Mouse (Mus musculus) midbrain, embryonic 11.5 days (tissue): ENCODE measurements at regions not wholly inside any gene's neighbourhood (a gene's known extent, or its start where the extent isn't known, plus 50 kb on each side); places are given as distances from the start of the nearest gene placed in this dataset.

ENCODE experiments used
- ATAC-seq: fragments of 200-750 bp; cut with Nextera tagmentation; 2 replicates; pipeline ENCODE4 v1.8.0; 2017; ENCODE audit warnings: moderate TSS enrichment, moderate library complexity; ENCODE audit not compliant: low FRiP score
- DNase-seq: peaks from one replicate; pipeline ENCODE4 v3.0.0; 2015; ENCODE audit warnings: low spot score; ENCODE audit errors: missing footprints
- H3K27ac ChIP-seq: fragments of 300-500 bp; sonication (generic); 2 replicates; pipeline ENCODE4 v1.5.1; 2014; ENCODE audit warnings: low read depth, low read length
- H3K27me3 ChIP-seq: fragments of 300-500 bp; sonication (generic); 2 replicates; pipeline ENCODE4 v1.6.1; 2014; ENCODE audit warnings: mild to moderate bottlenecking, low read length, moderate library complexity, mixed read lengths; ENCODE audit not compliant: control insufficient read depth, insufficient read depth
- H3K36me3 ChIP-seq: fragments of 300-500 bp; sonication (generic); 2 replicates; pipeline ENCODE4 v1.6.1; 2014; ENCODE audit warnings: mild to moderate bottlenecking, low read length, moderate library complexity, mixed read lengths; ENCODE audit not compliant: control insufficient read depth, insufficient read depth
- H3K4me1 ChIP-seq: fragments of 300-500 bp; sonication (generic); 2 replicates; pipeline ENCODE4 v1.6.1; 2014; ENCODE audit warnings: low read length; ENCODE audit not compliant: control insufficient read depth, insufficient read depth
- H3K4me2 ChIP-seq: fragments of 300-500 bp; sonication (generic); 2 replicates; pipeline ENCODE4 v1.6.1; 2014; ENCODE audit warnings: mild to moderate bottlenecking, moderate library complexity
- H3K4me3 ChIP-seq: fragments of 300-500 bp; sonication (generic); 2 replicates; pipeline ENCODE4 v1.5.1; 2014; ENCODE audit warnings: low read depth, low read length
- H3K9ac ChIP-seq: fragments of 300-500 bp; sonication (generic); 2 replicates; pipeline ENCODE4 v1.6.1; 2014; ENCODE audit warnings: low read length
- H3K9me3 ChIP-seq: fragments of 300-500 bp; sonication (generic); 2 replicates; pipeline ENCODE4 v1.6.1; 2016; ENCODE audit warnings: low read length; ENCODE audit not compliant: control insufficient read depth
- WGBS: fragments of 180-500 bp; shearing (Covaris S2); extraction: QIAGEN DNeasy Blood & Tissue Kit; methylation state at CpG from one replicate; pipeline ENCODE4 v1.1.7; 2014; 5-methylcytosine and 5-hydroxymethylcytosine counted together

DNA sequence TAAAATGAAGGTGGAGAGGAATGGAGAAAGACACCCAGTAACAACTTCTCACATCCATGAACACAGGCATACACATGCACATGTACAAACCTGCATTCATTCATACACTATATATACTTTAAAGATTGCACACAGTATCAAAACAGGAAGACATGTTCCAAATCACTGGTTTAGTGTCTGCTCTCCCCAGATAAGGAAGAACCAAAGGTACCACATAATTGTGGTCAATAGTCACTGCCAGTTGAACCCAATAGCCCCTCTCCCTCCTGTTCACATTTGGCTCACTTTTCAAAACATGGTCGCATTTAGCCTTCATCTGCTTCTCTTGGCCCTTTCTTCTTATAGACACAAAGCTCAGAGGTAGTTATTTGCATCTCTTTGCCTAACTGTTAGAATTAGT lies 95.0 kb downstream of the Mycn start:
- Histone ChIP-seq H3K9ac (no peak overlapping the region), H3K4me2 (no peak overlapping the region), H3K4me3 (no peak overlapping the region), H3K4me1 (peaks cover 9% of the 10 kb centered on the region), H3K27me3 (no peaks in the 10 kb centered on the region), H3K9me3 (no peaks in the 10 kb centered on the region), H3K27ac (no peak overlapping the region), H3K36me3 (no peaks in the 10 kb centered on the region)
- DNase-seq: no peak
- WGBS: 56% methylated on average over 1 of the region's 1 CpGs
- no peak for ATAC-seq

DNA sequence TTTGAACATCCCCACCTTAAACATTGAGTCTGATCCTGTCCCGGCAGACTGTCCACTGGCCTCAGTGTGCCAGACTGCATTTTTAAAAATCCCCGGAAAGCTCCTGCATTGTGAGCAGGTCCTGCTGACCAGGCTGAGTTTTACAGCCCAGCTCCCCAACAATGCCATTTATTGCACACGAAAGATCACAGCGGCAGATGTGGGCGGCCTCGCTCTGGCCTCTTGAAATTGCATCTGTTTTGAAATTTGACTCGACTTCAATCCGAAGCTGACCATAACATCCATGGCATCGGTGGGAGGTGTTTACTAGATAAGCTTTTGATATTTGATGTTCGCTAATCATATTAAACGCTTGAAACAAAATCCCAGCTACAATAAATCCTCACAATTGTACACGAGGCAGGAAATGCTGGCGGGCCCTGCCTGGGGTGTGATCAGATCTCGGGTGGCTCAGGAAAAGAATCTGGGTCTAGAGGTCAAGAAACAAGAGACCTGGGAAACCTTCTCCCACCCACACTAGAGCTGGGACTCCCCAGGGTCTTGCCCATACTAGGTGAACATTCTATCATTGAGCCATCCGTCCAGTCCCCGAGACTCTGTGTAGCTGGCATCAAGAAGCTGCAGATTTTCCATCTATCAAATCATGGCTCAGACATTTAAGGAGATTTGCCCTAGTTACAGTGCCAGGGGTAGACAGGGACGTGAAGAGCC lies 99.3 kb downstream of the Mycn start:
- WGBS: 34% methylated on average over 17 of the region's 17 CpGs
- H3K4me1 ChIP-seq: peaks cover 16% of the 10 kb centered on the region
- no peak overlapping the region for H3K9ac ChIP-seq
- no peak for DNase-seq
- no peak overlapping the region for H3K27ac ChIP-seq
- no peak overlapping the region for H3K4me2 ChIP-seq
- H3K4me3 ChIP-seq: no peak overlapping the region
- no peaks in the 10 kb centered on the region for H3K27me3 ChIP-seq
- no peaks in the 10 kb centered on the region for H3K36me3 ChIP-seq
- no peaks in the 10 kb centered on the region for H3K9me3 ChIP-seq
- ATAC-seq: 0 out of 2 replicates have a peak, but pooled peaks have one; percentile 47

DNA sequence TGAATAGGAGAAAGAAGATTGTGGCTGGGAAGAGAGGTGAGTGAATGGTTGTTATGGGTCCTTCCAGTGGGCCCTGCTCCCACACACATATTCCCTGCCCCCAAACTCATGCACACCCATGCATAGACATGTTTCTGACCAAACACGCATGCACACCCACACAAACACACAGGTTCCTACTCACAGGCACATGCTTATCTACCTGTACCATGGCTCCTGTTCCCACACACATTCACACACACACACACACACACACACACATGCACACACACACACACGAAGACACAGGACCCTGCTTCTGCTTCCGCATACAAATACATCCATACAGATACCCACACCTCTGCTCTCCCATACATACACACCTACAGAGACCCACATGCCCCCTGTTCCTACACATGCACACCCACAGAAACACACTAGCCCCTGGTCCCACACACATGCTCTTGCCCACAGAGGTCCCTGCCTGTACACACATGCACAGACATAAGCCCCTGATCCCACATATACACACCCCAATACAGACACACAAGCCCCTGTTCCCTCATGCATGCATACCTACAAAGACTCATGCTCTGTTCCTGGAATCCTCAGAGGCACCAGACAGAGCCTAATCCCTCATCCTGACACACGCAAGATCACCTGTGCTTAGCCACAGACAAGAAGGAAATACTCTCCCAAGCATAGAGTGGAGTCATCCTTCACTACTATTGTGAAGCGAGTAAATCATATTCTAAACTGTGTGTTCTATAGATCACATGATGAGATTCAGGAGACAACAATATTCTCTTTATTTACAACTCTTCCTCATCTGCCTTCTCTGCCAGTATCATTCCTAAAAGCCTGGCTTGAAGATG lies 100.1 kb downstream of the Mycn start:
- Histone ChIP-seq H3K27ac (no peak overlapping the region), H3K9me3 (no peaks in the 10 kb centered on the region), H3K27me3 (no peaks in the 10 kb centered on the region), H3K4me3 (no peak overlapping the region), H3K9ac (no peak overlapping the region), H3K4me1 (peaks cover 16% of the 10 kb centered on the region), H3K4me2 (no peak overlapping the region), H3K36me3 (no peaks in the 10 kb centered on the region)
- ATAC-seq (peak; percentile 23), DNase-seq (no peak)
- WGBS: 78% methylated on average over 5 of the region's 5 CpGs

DNA sequence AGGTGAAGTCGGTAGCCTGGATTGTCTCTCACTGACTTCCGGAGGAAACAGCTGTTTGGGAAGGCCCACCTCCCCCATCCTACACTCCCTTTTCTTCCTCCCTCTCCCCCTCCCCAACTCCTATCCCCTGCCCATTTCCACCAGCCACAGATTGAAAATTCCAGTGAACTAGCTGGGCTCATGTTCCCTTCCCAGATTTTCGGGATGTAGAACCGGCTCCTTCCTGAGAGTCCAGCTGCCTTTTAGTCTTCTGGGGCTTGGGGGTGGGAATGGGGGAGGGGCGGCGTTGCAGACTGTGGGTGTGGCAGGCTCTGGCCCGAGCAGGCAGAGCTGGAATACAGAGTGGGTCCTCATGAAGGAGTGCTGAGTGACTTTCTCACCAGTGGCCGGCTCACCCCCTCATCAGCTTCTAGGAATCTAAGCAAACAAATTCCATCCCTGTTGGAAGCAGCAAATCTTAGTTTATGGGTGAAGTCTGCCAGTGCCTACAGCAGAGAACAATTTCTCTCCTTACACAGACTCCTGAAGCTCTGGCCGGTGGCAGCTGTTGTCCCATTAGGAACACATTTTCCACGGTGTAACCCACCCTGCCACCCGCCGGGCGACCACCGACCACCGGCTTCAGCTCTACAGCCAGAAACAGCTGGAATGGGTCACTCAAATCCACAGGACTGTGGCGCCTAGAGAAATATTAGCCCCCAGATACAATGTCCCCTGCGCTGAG lies 100.9 kb downstream of the Mycn start:
- Histone ChIP-seq H3K36me3 (no peaks in the 10 kb centered on the region), H3K27me3 (no peaks in the 10 kb centered on the region), H3K27ac (no peak overlapping the region), H3K4me2 (peak overlapping the region; percentile 29; the same call in 1 of the 2 replicates), H3K9me3 (no peaks in the 10 kb centered on the region), H3K4me1 (peaks cover 16% of the 10 kb centered on the region), H3K4me3 (no peak overlapping the region), H3K9ac (peak overlapping the region; percentile 45; the same call in 1 of the 2 replicates)
- peak; percentile 73 for ATAC-seq
- peak; percentile 91 for DNase-seq
- WGBS: 33% methylated on average over 17 of the region's 17 CpGs

DNA sequence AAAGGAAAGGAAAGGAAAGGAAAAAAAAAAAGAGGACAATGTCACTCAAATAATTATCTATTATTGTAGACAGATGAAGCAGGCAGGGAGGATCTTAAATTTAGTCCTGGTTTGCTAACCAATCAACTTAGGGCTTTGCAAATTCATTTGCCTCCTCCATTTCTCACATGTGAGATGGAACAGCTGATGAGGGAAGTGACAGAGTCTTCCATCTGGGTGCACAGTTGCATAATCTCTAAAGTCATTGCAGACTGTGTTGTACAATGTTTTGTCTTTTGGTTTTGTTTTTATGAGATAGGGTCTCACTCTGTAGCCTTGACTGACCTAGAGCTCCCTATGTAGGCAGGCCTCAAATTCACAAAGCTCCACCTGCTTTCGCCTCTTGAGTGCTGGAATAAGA lies 103.9 kb downstream of the Mycn start:
- WGBS: 93% methylated on average over 1 of the region's 1 CpGs
- Histone ChIP-seq H3K4me2 (no peak overlapping the region), H3K27ac (no peak overlapping the region), H3K9me3 (no peaks in the 10 kb centered on the region), H3K4me1 (peaks cover 16% of the 10 kb centered on the region), H3K4me3 (no peak overlapping the region), H3K9ac (no peak overlapping the region), H3K27me3 (no peaks in the 10 kb centered on the region), H3K36me3 (no peaks in the 10 kb centered on the region)
- ATAC-seq: no peak
- no peak for DNase-seq

DNA sequence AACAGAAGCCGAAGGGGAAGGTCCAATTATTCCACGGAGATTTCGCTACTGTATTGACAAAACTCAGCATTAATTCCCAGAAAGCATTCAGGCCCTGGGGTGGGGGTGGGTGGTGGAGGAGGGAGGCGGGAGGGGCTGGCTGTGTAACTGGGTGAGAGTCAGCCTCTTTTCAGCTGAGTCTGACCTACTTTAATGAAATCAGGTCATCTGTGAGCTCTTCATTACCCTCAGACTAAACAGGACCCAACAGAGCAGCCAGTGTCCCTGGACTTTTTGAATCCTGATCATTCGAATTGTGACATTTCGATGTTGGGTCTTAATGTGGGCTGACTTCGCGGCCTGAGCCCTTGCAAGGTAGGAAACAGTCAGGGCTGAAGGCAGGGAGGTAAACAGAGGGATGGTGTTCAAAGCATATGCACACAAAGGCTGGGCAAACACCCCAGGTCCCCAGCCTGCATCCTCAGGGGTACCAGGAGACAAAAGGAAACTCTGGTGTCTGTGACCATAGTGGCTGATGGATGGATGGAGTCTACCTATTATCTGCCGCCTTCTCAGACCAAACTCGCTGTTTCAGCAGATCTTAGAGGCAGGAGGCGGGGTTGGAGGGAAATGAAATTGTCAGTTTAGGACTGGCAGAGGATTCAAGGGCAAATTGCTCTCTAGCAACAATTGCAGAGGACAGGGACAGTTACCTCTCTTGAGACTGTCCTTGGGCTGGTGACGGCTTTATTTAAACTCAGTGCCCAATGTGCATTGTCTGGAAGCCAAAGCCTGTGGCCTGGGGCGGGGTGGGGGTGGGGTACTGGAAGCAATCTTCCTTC lies 113.7 kb downstream of the Mycn start:
- WGBS: 47% methylated on average over 13 of the region's 13 CpGs
- Histone ChIP-seq H3K4me3 (no peak overlapping the region), H3K9me3 (no peaks in the 10 kb centered on the region), H3K9ac (0 out of 2 replicates have a peak overlapping the region, but pooled peaks have one; percentile 16), H3K36me3 (no peaks in the 10 kb centered on the region), H3K27me3 (no peaks in the 10 kb centered on the region), H3K27ac (peak overlapping the region; percentile 48), H3K4me2 (0 out of 2 replicates have a peak overlapping the region, but pooled peaks have one; percentile 4), H3K4me1 (peaks cover 16% of the 10 kb centered on the region)
- DNase-seq (no peak), ATAC-seq (peak; percentile 72)

DNA sequence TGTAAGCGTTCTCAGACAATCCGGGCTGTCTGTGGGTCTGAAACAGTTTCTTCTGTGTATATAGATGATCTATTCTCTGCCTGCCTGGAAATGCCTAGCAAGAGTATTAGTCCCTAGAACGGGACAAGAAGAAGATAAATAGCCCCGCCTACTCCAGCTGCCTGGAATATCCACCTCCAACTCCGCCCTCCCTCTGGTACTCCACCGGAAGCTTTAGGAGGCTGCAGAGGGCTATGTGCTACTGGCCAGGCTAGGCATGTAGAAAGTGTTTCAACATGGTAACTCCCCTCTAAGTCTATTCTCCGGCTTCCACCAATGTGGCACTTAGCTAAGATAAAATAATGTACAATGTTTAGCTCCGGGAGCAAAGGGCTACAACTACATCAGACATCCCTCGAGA lies 114.3 kb downstream of the Mycn start:
- 55% methylated on average over 9 of the region's 9 CpGs for WGBS
- peak overlapping the region; percentile 48; the same call in 1 of the 2 replicates for H3K27ac ChIP-seq
- H3K27me3 ChIP-seq: no peaks in the 10 kb centered on the region
- no peak overlapping the region for H3K9ac ChIP-seq
- DNase-seq: no peak
- H3K4me2 ChIP-seq: no peak overlapping the region
- no peaks in the 10 kb centered on the region for H3K36me3 ChIP-seq
- H3K9me3 ChIP-seq: no peaks in the 10 kb centered on the region
- H3K4me3 ChIP-seq: no peak overlapping the region
- peak; percentile 15; the same call in 1 of the 2 replicates for ATAC-seq
- H3K4me1 ChIP-seq: peaks cover 16% of the 10 kb centered on the region

DNA sequence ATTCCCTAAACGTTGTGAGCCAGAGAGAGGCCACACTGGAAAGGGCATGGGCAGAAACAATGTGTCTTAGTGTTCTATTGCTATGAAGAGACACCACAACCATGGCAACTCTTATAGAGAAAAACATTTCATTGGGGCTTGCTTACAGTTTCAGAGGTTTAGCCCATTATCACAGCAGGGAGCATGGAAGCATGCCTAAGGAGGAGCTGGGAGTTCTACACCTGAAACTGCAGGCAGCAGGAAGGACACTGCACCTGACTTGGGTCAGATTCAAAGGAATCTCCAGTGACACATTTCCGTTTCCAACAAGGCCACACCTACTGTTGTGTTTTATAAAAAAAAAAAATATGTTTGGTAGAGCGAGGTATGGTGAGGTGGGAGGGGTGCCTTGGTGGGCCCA lies 115.3 kb downstream of the Mycn start:
- peaks cover 16% of the 10 kb centered on the region for H3K4me1 ChIP-seq
- no peak for DNase-seq
- ATAC-seq: no peak
- no peak overlapping the region for H3K9ac ChIP-seq
- no peak overlapping the region for H3K27ac ChIP-seq
- H3K36me3 ChIP-seq: no peaks in the 10 kb centered on the region
- H3K9me3 ChIP-seq: no peaks in the 10 kb centered on the region
- no peak overlapping the region for H3K4me3 ChIP-seq
- 68% methylated on average over 3 of the region's 3 CpGs for WGBS
- no peaks in the 10 kb centered on the region for H3K27me3 ChIP-seq
- no peak overlapping the region for H3K4me2 ChIP-seq
